Mouse (Mus musculus) myocyte (in vitro differentiated cells): Measurements from ENCODE around the gene Ptbp3.

ENCODE experiments used
- POLR2A ChIP-seq: IDR thresholded peaks from one replicate; pipeline ENCODE4 v1.6.1; 2011; ENCODE audit warnings: low read depth, mild to moderate bottlenecking, control low read depth, moderate library complexity; ENCODE audit not compliant: insufficient read length
- POLR2AphosphoS2 ChIP-seq: IDR thresholded peaks from one replicate; pipeline ENCODE4 v1.6.1; 2011; ENCODE audit warnings: low read depth, control low read depth; ENCODE audit not compliant: insufficient read length
- TCF12 ChIP-seq: IDR thresholded peaks from one replicate; pipeline ENCODE4 v1.6.1; 2011; ENCODE audit warnings: mild to moderate bottlenecking, control low read depth; ENCODE audit not compliant: poor library complexity, insufficient read depth, severe bottlenecking
- TCF3 ChIP-seq: IDR thresholded peaks from one replicate; pipeline ENCODE4 v1.6.1; 2011; ENCODE audit warnings: low read depth, control low read depth; ENCODE audit not compliant: insufficient read length

GRCm38 (mm10) chr4:59524875-59525274, 24.3 kb downstream of the Ptbp3 start:
- TF ChIP-seq POLR2A (no peak), TCF3 (no peak), TCF12 (no peak), POLR2AphosphoS2 (no peak)
